Mouse (Mus musculus) cerebellum, adult 2 months (tissue): ENCODE data around the gene Lrrk2.

Experiments
- CTCF ChIP-seq: fragments of 200-500 bp; IDR thresholded peaks from 2 replicates; pipeline ENCODE4 v1.5.1; 2011; ENCODE audit warnings: low read depth, mild to moderate bottlenecking, control low read depth, low read length, moderate library complexity, borderline replicate concordance; ENCODE audit not compliant: insufficient read depth
- POLR2A ChIP-seq: fragments of 200-500 bp; IDR thresholded peaks from 2 replicates; pipeline ENCODE4 v1.6.1; 2011; ENCODE audit warnings: low read length, control low read depth, borderline replicate concordance; ENCODE audit not compliant: insufficient read depth

GRCm38 (mm10) chr15:91660277-91661078 is 12.5 kb upstream of the Lrrk2 start:
- TF ChIP-seq CTCF (no peak), POLR2A (no peak)
